Mouse (Mus musculus) lung, adult 2 months (tissue): Measurements from ENCODE around the gene 2410137M14Rik. TPM values are rescaled to one million over a fixed set of nuclear protein-coding genes. Genes with fewer than 3 reads are reported as not detected.

Experiments used
- DNase-seq: peaks from one replicate; pipeline ENCODE4 v3.0.0; 2022
- H3K4me1 ChIP-seq: fragments of 200-500 bp; 2 replicates; pipeline ENCODE4 v1.6.1; 2011; ENCODE audit warnings: low read length; ENCODE audit not compliant: control insufficient read depth, insufficient read depth
- H3K4me3 ChIP-seq: fragments of 200-500 bp; replicated peaks from 2 replicates; pipeline ENCODE3; 2011; ENCODE audit warnings: low read depth, mild to moderate bottlenecking, control low read depth, low read length; ENCODE audit errors: extremely low read depth
- CTCF ChIP-seq: fragments of 200-500 bp; IDR thresholded peaks from 2 replicates; pipeline ENCODE4 v1.5.1; 2011; ENCODE audit warnings: mild to moderate bottlenecking, low read length, control low read depth; ENCODE audit not compliant: insufficient read depth
- POLR2A ChIP-seq: fragments of 200-500 bp; IDR thresholded peaks from 2 replicates; pipeline ENCODE4 v1.6.1; 2011; ENCODE audit warnings: low read depth, mild to moderate bottlenecking, control low read depth, low read length, borderline replicate concordance; ENCODE audit errors: extremely low read depth
- WGBS: fragments of 180-500 bp; shearing (Covaris S2); methylation state at CpG from one replicate; pipeline ENCODE4 v1.1.7; 2018; 5-methylcytosine and 5-hydroxymethylcytosine counted together
- polyA plus RNA-seq: library from polyadenylated mRNA; depleted of rRNA; stranded (reverse); fragments of >200 nt; gene quantifications from 2 replicates; pipeline ENCODE4 v1.2.3, GENCODE M21; 2012

The 2410137M14Rik gene
- polyA plus RNA-seq, 1 experiment: 0.14 TPM

- peak within 1 kb of the TSS; percentile 89 for H3K4me3 ChIP-seq
- 2% methylated on average over 36 of the region's 36 CpGs for WGBS
- peak; percentile 94 for DNase-seq
- peak; percentile 86 for TF ChIP-seq POLR2A
- no peak for TF ChIP-seq CTCF
- no peaks in the 10 kb centered on the region; the same call in 1 of the 2 replicates for H3K4me1 ChIP-seq
Observed at GRCm38 (mm10) chr17:36950981-36951947, 29.8 kb downstream of the 2410137M14Rik start, which contains the start of gene Ppp1r11. Ppp1r11 (minus strand) TSS chr17:36951741.

GRCm38 (mm10) chr17:36949265-36949664 is 31.8 kb downstream of the 2410137M14Rik start:
- Histone ChIP-seq H3K4me3 (no peak overlapping the region), H3K4me1 (no peaks in the 10 kb centered on the region; the same call in 1 of the 2 replicates)
- DNase-seq: no peak
- TF ChIP-seq CTCF (no peak), POLR2A (no peak)
- 91% methylated on average over 8 of the region's 8 CpGs for WGBS

DNA sequence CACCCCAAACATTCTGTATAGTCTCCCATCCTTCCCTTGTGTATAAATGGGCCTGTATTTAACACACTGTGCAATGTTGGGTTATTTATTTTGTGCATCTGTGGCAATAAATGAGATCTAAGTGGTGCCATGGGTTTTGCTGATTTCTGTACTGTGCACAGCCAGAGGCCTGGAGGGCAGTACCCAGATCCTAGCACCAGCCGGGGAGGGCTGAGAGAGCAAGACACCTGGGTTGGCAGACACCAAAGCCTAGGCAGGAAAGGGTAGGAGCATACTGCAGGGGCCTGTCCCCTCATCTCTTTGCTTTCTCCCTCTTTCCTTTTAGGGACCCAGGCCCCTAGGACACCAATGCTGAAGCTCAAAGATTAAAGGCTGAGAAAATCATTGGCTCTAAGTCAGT is 32.8 kb downstream of the 2410137M14Rik start:
- no peak for DNase-seq
- Histone ChIP-seq H3K4me3 (no peak overlapping the region), H3K4me1 (no peaks in the 10 kb centered on the region; the same call in 1 of the 2 replicates)
- no peak for TF ChIP-seq CTCF
- TF ChIP-seq POLR2A: peak; percentile 26; the same call in 1 of the 2 replicates
- 89% methylated on average over 1 of the region's 1 CpGs for WGBS

GRCm38 (mm10) chr17:36947051-36947819 is 33.8 kb downstream of the 2410137M14Rik start:
- DNase-seq: peak; percentile 32
- TF ChIP-seq CTCF: no peak
- TF ChIP-seq POLR2A: peak; percentile 11; the same call in 1 of the 2 replicates
- Histone ChIP-seq H3K4me3 (peak overlapping the region; percentile 49), H3K4me1 (no peaks in the 10 kb centered on the region; the same call in 1 of the 2 replicates)
- WGBS: 8% methylated on average over 62 of the region's 62 CpGs

DNA sequence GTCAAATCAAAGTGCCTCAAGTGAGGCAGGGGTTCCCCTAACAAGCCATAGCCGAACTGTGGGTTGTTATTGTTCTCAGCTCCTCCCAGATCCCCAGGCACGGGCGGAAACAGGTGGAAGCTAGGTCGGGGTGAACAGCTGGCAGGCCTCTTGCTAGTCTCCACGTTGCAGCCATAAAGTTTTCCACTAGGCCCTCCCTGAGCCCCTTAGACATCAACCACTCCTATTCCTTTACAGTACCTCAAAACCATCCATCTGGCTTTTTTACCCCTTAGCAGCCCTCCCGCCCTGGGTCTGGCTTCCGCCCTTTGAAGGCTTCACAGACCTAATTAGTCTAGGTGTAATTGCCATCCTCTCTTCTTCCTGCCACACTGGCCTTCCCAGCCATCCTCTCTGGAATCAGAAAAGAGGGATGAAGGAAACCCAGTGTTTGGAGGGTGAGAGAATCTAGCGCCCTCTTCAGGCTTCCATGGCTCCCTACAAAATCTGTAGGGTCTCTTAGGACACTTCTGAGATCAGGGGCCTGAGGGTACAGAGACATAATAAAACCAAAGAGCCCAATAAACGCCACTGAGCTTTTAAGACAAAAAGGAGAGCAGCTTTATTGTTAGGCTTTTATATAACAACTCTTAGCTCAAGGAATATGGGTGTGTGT is 36.8 kb downstream of the 2410137M14Rik start:
- peak; percentile 21 for DNase-seq
- TF ChIP-seq POLR2A: no peak
- no peak for TF ChIP-seq CTCF
- 27% methylated on average over 9 of the region's 9 CpGs for WGBS
- Histone ChIP-seq H3K4me1 (no peaks in the 10 kb centered on the region), H3K4me3 (no peak overlapping the region)

DNA sequence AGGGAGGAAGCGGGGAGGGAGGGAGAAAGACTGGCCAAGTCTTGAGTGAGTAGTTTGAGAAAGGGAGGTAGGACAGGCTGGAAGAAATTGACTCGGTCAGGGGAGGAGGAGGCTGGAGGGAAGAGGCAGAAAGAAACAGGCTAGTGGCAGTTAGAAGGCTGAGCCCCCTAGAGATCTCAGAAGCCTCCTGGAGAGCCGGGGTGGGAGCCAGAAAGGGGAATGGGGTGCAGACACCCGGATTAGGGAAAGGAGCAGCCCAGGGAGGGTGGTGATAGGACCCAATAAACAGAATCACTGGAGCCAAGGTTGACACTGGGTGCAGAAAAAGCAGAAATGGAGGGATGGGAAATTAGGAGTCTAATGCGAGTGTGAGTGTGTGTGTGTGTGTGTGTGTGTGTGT is 37.3 kb downstream of the 2410137M14Rik start:
- TF ChIP-seq POLR2A: no peak
- no peak for TF ChIP-seq CTCF
- WGBS: 16% methylated on average over 5 of the region's 5 CpGs
- peak overlapping the region; percentile 28 for H3K4me3 ChIP-seq
- no peak for DNase-seq
- H3K4me1 ChIP-seq: no peaks in the 10 kb centered on the region

- peak; percentile 82; the same call in 1 of the 2 replicates for TF ChIP-seq POLR2A
- no peak for TF ChIP-seq CTCF
- no peak for DNase-seq
Observed at GRCm38 (mm10) chr17:36942791-36943471, 38.1 kb downstream of the 2410137M14Rik start, which contains the start of gene Rnf39. Rnf39 (plus strand) TSS chr17:36942918.

DNA sequence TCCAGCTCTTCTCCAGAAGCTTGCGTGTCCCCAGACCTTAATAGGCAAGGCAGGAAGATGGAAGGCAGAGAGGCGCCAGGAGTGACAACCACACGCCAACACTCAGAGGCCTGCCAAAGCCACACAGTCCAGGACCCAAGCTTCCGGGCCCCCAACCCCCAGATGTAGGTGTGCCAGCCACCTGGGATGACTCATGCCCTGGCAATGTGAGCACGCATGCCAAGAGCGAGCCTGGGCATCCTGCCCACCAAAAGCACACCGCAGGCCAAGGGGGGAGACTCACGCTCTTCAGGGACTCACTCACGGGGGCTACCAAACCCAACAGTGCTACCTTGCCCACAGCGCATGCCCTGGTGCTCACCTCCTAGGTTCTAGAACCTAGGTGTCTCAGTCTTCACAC is 38.6 kb downstream of the 2410137M14Rik start:
- DNase-seq: peak; percentile 87
- TF ChIP-seq POLR2A (no peak), CTCF (no peak)
- no peaks in the 10 kb centered on the region for H3K4me1 ChIP-seq
- WGBS: 22% methylated on average over 10 of the region's 10 CpGs
- peak overlapping the region; percentile 51 for H3K4me3 ChIP-seq

More at GRCm38 (mm10) chr17:36942791-36943471, 38.1 kb downstream of the 2410137M14Rik start, which contains the start of gene Rnf39:
- H3K4me1 ChIP-seq: no peaks in the 10 kb centered on the region
- 2% methylated on average over 58 of the region's 59 CpGs for WGBS
- peak within 1 kb of the TSS; percentile 51 for H3K4me3 ChIP-seq

DNA sequence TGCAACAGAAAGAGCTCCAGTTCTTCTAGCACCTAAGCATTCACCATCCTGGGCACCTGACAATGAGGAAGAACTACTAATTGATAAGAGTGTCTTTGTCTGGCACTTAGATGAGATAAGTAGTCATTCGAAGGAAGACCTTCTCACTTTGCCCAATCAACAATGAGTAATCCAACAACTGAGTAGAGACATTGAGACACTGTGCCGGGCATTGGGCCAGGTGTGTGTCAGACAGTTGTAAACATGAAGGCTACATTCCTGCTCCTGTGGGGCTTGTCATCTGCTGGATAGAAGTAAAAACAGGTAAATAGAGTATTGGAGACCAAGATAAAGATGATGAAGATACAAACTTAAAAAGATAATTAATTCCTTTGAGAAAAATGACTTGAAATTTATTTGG is 43.0 kb downstream of the 2410137M14Rik start:
- 66% methylated on average over 2 of the region's 2 CpGs for WGBS
- Histone ChIP-seq H3K4me1 (no peaks in the 10 kb centered on the region), H3K4me3 (no peak overlapping the region)
- TF ChIP-seq POLR2A: no peak
- no peak for TF ChIP-seq CTCF
- no peak for DNase-seq
